Mouse (Mus musculus) hindbrain, embryonic 15.5 days (tissue): ENCODE measurements around the gene Chst11. TPM values are rescaled to one million over a fixed set of nuclear protein-coding genes. Genes with fewer than 3 reads are reported as not detected.

Experiments
- ATAC-seq: fragments of 200-750 bp; cut with Nextera tagmentation; 2 replicates; pipeline ENCODE4 v1.8.0; 2017; ENCODE audit warnings: low read depth, moderate number of reproducible peaks, moderate TSS enrichment; ENCODE audit not compliant: low FRiP score
- H3K27ac ChIP-seq: fragments of 300-500 bp; sonication (generic); replicated peaks from 2 replicates; pipeline ENCODE4 v1.5.1; 2015; ENCODE audit warnings: mild to moderate bottlenecking, inconsistent platforms
- H3K27me3 ChIP-seq: fragments of 300-500 bp; sonication (generic); 2 replicates; pipeline ENCODE4 v1.6.1; 2015; ENCODE audit warnings: control low read depth, inconsistent platforms
- H3K36me3 ChIP-seq: fragments of 300-500 bp; sonication (generic); 2 replicates; pipeline ENCODE4 v1.6.1; 2015; ENCODE audit warnings: control low read depth, inconsistent platforms
- H3K4me1 ChIP-seq: fragments of 300-500 bp; sonication (generic); replicated peaks from 2 replicates; pipeline ENCODE4 v1.6.1; 2015; ENCODE audit warnings: control low read depth, inconsistent platforms
- H3K4me2 ChIP-seq: fragments of 300-500 bp; sonication (generic); 2 replicates; pipeline ENCODE4 v1.6.1; 2015; ENCODE audit warnings: moderate library complexity, mild to moderate bottlenecking, inconsistent platforms
- H3K4me3 ChIP-seq: fragments of 300-500 bp; sonication (generic); 2 replicates; pipeline ENCODE4 v1.5.1; 2015; ENCODE audit warnings: mild to moderate bottlenecking, inconsistent platforms
- H3K9ac ChIP-seq: fragments of 300-500 bp; sonication (generic); 2 replicates; pipeline ENCODE4 v1.6.1; 2015; ENCODE audit warnings: inconsistent platforms
- H3K9me3 ChIP-seq: fragments of 300-500 bp; sonication (generic); 2 replicates; pipeline ENCODE4 v1.6.1; 2016; ENCODE audit warnings: control low read depth, inconsistent platforms
- WGBS: fragments of 180-500 bp; shearing (Covaris S2); methylation state at CpG from one replicate; pipeline ENCODE4 v1.1.7; 2015; 5-methylcytosine and 5-hydroxymethylcytosine counted together
- polyA plus RNA-seq: library from polyadenylated mRNA; unstranded; fragments of >200 nt; fragmentation: Nextera tagmentation; extraction: Ambion mirVana; gene quantifications from 2 replicates; pipeline ENCODE4 v1.2.1, GENCODE M21; 2015

Chst11 gene
- polyA plus RNA-seq, 1 experiment from 2014 or later = 3.8 TPM

- WGBS = 83% methylated on average over 8 of the region's 8 CpGs
- H3K27ac ChIP-seq = no peak overlapping the region
- H3K4me1 ChIP-seq = no peaks in the 10 kb centered on the region; the same call in 1 of the 2 replicates
- H3K27me3 ChIP-seq = no peaks in the 10 kb centered on the region
- H3K36me3 ChIP-seq = no peaks in the 10 kb centered on the region
- H3K9me3 ChIP-seq = no peaks in the 10 kb centered on the region
- no peak overlapping the region for H3K4me3 ChIP-seq
- no peak overlapping the region for H3K4me2 ChIP-seq
- H3K9ac ChIP-seq = no peak overlapping the region
- no peak for ATAC-seq
Observed at GRCm38 (mm10) chr10:83068466-83068865, 83.2 kb downstream of the Chst11 start.

GRCm38 (mm10) chr10:83069791-83070190 is 84.5 kb downstream of the Chst11 start:
- Histone ChIP-seq H3K4me1 (no peaks in the 10 kb centered on the region; the same call in 1 of the 2 replicates), H3K27me3 (no peaks in the 10 kb centered on the region), H3K4me2 (no peak overlapping the region), H3K36me3 (no peaks in the 10 kb centered on the region), H3K27ac (no peak overlapping the region), H3K4me3 (no peak overlapping the region), H3K9ac (no peak overlapping the region), H3K9me3 (no peaks in the 10 kb centered on the region)
- 13% methylated on average over 5 of the region's 5 CpGs for WGBS
- ATAC-seq = no peak

DNA sequence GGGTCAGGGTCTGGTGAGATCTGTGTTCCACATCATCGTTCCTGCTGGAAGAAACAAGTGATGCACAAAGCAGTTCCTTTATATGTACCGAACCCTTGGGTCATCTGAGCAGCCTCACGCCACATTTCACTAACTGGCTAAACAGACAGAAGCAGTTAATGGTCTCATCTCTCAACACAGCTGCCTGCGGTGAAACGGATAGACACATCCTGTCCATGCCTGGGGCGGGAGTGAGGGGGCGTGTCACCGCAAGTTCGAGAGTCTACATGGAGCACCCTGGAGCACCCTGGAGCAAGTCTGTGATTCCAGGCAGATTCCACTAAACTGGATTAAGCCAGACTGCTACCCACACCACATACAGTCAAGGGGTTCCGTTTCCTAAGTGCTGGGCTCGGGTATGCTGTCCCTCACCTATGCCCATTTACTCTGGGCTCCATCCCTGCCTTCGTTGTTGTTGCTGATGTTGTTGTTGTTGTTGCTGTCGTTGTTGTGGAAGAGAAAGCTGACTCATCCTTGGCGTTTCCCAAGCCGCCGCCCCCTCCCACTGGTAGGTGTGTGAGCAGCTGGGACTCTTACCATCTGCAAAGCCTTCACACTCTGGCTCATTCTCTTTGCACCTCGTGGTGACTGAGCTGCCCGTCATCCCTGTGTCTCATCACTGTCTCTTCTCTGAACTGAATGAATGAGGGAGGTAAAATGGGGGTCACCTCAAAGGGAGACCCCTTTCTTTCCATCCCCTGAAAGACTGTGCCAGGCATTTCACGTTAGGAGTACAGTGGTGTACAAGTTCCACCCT is 86.7 kb downstream of the Chst11 start:
- no peak overlapping the region; the same call in 1 of the 2 replicates for H3K27ac ChIP-seq
- 68% methylated on average over 19 of the region's 19 CpGs for WGBS

GRCm38 (mm10) chr10:83073119-83073518 is 87.8 kb downstream of the Chst11 start:
- Histone ChIP-seq H3K9me3 (no peaks in the 10 kb centered on the region), H3K36me3 (no peaks in the 10 kb centered on the region), H3K9ac (no peak overlapping the region), H3K27me3 (no peaks in the 10 kb centered on the region), H3K4me2 (no peak overlapping the region), H3K27ac (no peak overlapping the region), H3K4me3 (no peak overlapping the region), H3K4me1 (no peaks in the 10 kb centered on the region)
- 59% methylated on average over 7 of the region's 7 CpGs for WGBS
- no peak for ATAC-seq

More for the DNA sequence above, 86.7 kb downstream of the Chst11 start:
- H3K27me3 ChIP-seq = no peaks in the 10 kb centered on the region
- H3K36me3 ChIP-seq = no peaks in the 10 kb centered on the region
- H3K4me2 ChIP-seq = no peak overlapping the region
- H3K4me1 ChIP-seq = no peaks in the 10 kb centered on the region; the same call in 1 of the 2 replicates
- no peaks in the 10 kb centered on the region for H3K9me3 ChIP-seq
- 0 out of 2 replicates have a peak, but pooled peaks have one; percentile 17 for ATAC-seq
- no peak overlapping the region for H3K9ac ChIP-seq
- no peak overlapping the region for H3K4me3 ChIP-seq

GRCm38 (mm10) chr10:83076816-83077215 is 91.5 kb downstream of the Chst11 start:
- no peak overlapping the region for H3K27ac ChIP-seq
- H3K4me2 ChIP-seq = no peak overlapping the region
- H3K4me3 ChIP-seq = no peak overlapping the region
- H3K27me3 ChIP-seq = no peaks in the 10 kb centered on the region
- H3K4me1 ChIP-seq = peaks cover 18% of the 10 kb centered on the region
- WGBS = 68% methylated on average over 7 of the region's 7 CpGs
- no peak for ATAC-seq
- H3K9me3 ChIP-seq = no peaks in the 10 kb centered on the region
- H3K9ac ChIP-seq = no peak overlapping the region
- H3K36me3 ChIP-seq = no peaks in the 10 kb centered on the region

DNA sequence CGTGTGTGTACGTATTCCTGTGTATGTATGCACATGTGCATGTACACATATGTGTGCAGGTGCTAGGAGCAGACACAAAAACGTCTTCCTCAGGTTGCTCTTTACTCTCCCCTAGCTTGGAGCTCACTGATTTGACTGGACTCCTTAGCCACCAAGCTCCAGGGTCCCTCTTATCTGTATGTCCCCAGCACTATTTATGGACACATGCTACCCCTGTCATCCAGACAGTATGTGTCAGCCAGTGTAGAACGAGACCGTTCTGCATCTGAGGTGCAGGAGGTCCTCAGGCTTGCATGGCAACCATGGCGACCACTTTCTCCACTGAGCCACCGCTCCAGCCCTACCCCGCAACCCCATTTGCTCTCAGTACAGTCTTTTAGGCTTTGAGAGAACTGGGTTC is 93.4 kb downstream of the Chst11 start:
- no peaks in the 10 kb centered on the region for H3K36me3 ChIP-seq
- no peaks in the 10 kb centered on the region for H3K9me3 ChIP-seq
- H3K27ac ChIP-seq = no peak overlapping the region
- H3K4me1 ChIP-seq = peaks cover 20% of the 10 kb centered on the region
- H3K9ac ChIP-seq = no peak overlapping the region
- WGBS = 79% methylated on average over 8 of the region's 8 CpGs
- H3K4me3 ChIP-seq = no peak overlapping the region
- ATAC-seq = no peak
- no peak overlapping the region for H3K4me2 ChIP-seq
- H3K27me3 ChIP-seq = no peaks in the 10 kb centered on the region

GRCm38 (mm10) chr10:83079755-83080154 is 94.5 kb downstream of the Chst11 start:
- no peaks in the 10 kb centered on the region for H3K9me3 ChIP-seq
- no peak overlapping the region for H3K4me3 ChIP-seq
- H3K4me1 ChIP-seq = peaks cover 27% of the 10 kb centered on the region
- H3K4me2 ChIP-seq = no peak overlapping the region
- ATAC-seq = no peak
- no peaks in the 10 kb centered on the region for H3K27me3 ChIP-seq
- no peaks in the 10 kb centered on the region for H3K36me3 ChIP-seq
- no peak overlapping the region for H3K9ac ChIP-seq
- no peak overlapping the region for H3K27ac ChIP-seq
- WGBS = 77% methylated on average over 13 of the region's 13 CpGs

DNA sequence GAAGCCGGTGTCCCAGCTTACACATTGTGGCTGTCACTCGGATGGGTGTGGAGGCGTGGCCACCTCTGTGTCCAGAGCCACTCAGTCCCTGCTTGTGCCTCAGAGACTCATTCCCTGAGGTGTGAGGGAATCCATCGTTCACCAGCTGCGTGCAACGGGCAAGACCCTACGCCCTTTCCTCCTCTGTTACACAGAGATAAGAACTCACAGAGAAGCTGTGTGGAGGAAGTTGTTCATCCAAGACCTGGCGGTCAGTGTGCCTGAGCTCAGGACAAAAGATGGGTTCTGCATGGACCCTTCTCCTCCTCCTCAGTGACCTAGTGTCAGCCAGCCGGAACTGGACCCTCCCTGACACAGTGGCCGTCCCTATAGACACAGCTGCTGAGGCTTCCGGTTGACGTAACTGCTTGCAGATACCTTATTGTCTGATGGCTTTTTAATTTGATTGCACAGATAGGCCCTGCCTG is 95.0 kb downstream of the Chst11 start:
- Histone ChIP-seq H3K4me3 (no peak overlapping the region), H3K4me2 (no peak overlapping the region), H3K9me3 (no peaks in the 10 kb centered on the region), H3K9ac (no peak overlapping the region), H3K27me3 (no peaks in the 10 kb centered on the region), H3K4me1 (peaks cover 27% of the 10 kb centered on the region), H3K36me3 (no peaks in the 10 kb centered on the region), H3K27ac (no peak overlapping the region)
- peak; percentile 23; the same call in 1 of the 2 replicates for ATAC-seq
- 48% methylated on average over 12 of the region's 12 CpGs for WGBS

DNA sequence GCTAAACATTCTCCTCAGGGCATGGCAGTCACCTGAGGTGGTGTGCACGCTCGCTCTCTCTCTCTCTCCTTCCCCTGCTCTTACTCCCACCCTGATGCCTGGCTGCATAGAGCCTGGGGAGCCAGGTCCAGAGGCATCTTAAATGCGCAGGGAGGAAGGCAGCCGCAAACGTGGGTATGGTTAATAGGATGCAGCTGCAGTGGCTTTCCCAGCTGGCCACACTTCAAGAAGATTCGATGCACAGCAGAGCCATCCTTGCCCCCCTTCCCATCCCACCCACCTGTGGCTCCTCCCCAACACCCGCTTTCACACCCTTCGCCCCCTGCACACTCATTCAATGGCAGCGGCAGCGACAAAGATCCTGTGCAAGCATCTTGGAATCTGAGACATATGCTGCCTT is 95.6 kb downstream of the Chst11 start:
- Histone ChIP-seq H3K9ac (no peak overlapping the region), H3K4me2 (peak overlapping the region; percentile 14; the same call in 1 of the 2 replicates)

DNA sequence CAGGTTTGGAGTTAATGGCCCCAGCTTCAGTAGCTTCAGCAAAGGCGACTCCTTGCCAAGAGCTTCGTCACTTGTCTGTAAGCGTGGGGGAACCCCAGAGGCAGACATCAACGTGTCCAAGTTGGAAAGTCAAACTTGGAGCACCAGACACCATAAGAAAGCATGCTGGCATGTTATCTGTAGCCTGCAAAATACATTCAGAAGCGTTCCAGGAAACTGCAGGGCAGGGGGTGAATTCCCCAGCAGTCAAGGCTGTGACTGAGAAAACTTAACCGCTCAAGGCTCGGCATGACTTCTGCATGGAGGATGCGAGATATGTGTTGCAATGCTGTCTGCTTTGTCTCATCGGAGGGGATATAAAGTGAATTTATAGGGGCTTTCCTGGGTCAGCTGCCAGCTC is 98.6 kb downstream of the Chst11 start:
- H3K27me3 ChIP-seq = no peaks in the 10 kb centered on the region
- H3K4me3 ChIP-seq = no peak overlapping the region
- H3K36me3 ChIP-seq = no peaks in the 10 kb centered on the region
- H3K9me3 ChIP-seq = no peaks in the 10 kb centered on the region
- no peak overlapping the region for H3K27ac ChIP-seq
- no peak overlapping the region for H3K4me2 ChIP-seq
- H3K4me1 ChIP-seq = peaks cover 34% of the 10 kb centered on the region
- H3K9ac ChIP-seq = no peak overlapping the region
- WGBS = 46% methylated on average over 9 of the region's 9 CpGs
- no peak for ATAC-seq

More for the DNA sequence above, 95.6 kb downstream of the Chst11 start:
- peaks cover 27% of the 10 kb centered on the region for H3K4me1 ChIP-seq
- 36% methylated on average over 10 of the region's 10 CpGs for WGBS
- ATAC-seq = peak; percentile 21; the same call in 1 of the 2 replicates
- no peak overlapping the region for H3K4me3 ChIP-seq
- no peak overlapping the region; the same call in 1 of the 2 replicates for H3K27ac ChIP-seq
- H3K36me3 ChIP-seq = no peaks in the 10 kb centered on the region
- no peaks in the 10 kb centered on the region for H3K9me3 ChIP-seq
- H3K27me3 ChIP-seq = no peaks in the 10 kb centered on the region

GRCm38 (mm10) chr10:83088318-83088717 is 103.0 kb downstream of the Chst11 start:
- H3K4me3 ChIP-seq = no peak overlapping the region
- 58% methylated on average over 7 of the region's 7 CpGs for WGBS
- no peaks in the 10 kb centered on the region for H3K27me3 ChIP-seq
- no peak overlapping the region for H3K27ac ChIP-seq
- H3K9ac ChIP-seq = no peak overlapping the region
- no peak overlapping the region for H3K4me2 ChIP-seq
- peaks cover 41% of the 10 kb centered on the region for H3K4me1 ChIP-seq
- H3K36me3 ChIP-seq = no peaks in the 10 kb centered on the region
- no peaks in the 10 kb centered on the region for H3K9me3 ChIP-seq
- no peak for ATAC-seq

DNA sequence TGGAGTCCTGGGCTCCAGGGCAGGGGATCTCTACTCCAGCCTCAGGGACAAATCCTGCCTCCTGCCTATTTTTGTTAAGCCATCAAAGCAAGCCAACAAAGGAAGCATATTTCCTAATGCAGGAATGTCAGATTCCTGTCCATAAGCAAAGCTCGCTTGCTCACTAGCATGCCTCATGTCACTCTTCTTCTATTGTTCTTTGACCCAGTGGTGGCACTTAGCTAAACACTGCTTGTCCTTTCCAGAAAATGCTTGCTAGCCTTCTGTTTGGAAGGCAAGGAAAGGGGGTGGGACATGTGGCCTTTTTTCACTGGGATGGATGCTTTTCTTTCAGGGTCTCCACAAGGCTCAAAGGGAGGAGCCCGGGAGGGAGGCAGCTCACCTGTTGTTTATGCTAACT is 103.5 kb downstream of the Chst11 start:
- Histone ChIP-seq H3K4me3 (no peak overlapping the region), H3K4me1 (peaks cover 37% of the 10 kb centered on the region), H3K27me3 (no peaks in the 10 kb centered on the region), H3K9me3 (no peaks in the 10 kb centered on the region), H3K4me2 (no peak overlapping the region), H3K27ac (no peak overlapping the region), H3K9ac (no peak overlapping the region), H3K36me3 (no peaks in the 10 kb centered on the region)
- no peak for ATAC-seq
- WGBS = 25% methylated on average over 2 of the region's 2 CpGs
